Mouse (Mus musculus): Measurements from ENCODE around the gene Cuedc1.

DNA sequence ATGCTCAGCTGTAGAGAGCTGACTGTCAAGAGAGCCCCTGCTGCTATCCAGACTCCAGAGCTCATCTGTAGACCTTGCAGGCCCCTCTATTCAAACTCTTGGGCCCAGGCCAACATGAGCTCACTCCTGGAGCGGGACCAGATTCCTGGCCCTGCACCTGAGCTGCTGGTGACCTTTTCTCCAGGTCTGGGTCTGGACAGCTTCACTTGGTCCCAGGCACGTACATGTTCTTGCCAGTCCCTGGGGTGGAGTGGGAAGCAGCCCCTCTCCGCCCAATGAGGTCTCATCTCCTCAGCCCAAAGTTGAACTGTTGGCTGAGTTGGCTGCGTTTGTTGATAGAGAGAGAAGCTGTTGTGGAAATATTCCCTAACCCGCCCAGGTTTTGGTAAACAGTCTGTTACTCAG is 61.0 kb downstream of the Cuedc1 start:
- TF ChIP-seq CTCF (IDR thresholded peaks at IDR 0.05; ENCODE audit: borderline replicate concordance, insufficient read depth, low read depth, low read length) (no peak), POLR2A (IDR thresholded peaks at IDR 0.05; ENCODE audit: borderline replicate concordance, insufficient read depth, low read length) (no peak)
